Comparison of ENCODE assay signal across 8 mouse cellular contexts in the genomic region with DNA sequence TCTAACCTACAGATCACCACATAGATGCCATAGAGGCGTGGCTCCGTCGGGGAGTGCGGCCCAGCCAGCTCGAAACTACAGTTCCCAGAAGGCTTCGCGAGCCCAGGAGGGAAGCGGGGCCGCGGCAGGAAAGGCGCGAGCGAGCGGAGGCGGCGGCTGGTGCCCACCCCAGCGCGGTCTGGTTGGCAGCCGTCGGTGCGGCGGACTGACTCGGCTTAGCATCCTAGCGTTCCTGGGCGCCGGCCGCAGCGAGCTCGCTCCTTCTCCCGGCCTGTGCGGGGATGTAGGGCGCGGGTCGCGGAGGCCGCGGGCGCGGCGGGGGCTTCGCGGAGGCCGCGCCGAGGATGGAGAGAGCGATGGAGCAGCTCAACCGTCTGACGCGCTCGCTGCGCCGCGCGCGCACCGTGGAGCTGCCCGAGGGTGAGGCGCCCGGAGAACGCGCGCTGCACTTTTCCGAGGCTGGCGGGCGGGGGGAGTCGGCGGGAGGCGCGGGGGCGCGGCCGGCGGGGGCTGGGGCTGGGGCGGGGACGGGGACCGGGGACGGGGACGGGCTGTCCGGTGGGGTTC. TPM values are rescaled to one million over a fixed set of nuclear protein-coding genes. Genes with fewer than 3 reads are reported as not detected.
DNase-seq lines count a peak whose midpoint lies in the region; ATAC-seq lines count a peak whose summit lies in the region.

A gene (plus strand): TSS at position 99 of the 567 bp plus-strand sequence.

- ATAC-seq in inflammation-experienced regulatory T-cells, adult 6 months: peak; percentile 95

- H3K9me3 ChIP-seq in megakaryocyte, embryonic 14.5 days: no peaks in the 10 kb centered on the region

- peaks cover 30% of the 10 kb centered on the region for H3K4me1 ChIP-seq in megakaryocyte, embryonic 14.5 days

- intact Hi-C loops in gastrocnemius, postnatal 14 days (cut with DNase I; ENCODE audit: low total_unique reads): no loop called here

- H3K4me3 ChIP-seq in megakaryocyte, embryonic 14.5 days (replicated peaks): peak within 1 kb of the TSS; percentile 97

- peak; percentile 83 to 94 for DNase-seq in adrenal gland, adult (ENCODE audit: inconsistent age in 2 of 2, low spot score in 1 of 2)
- DNase-seq in embryo, embryonic 10.5 days (ENCODE audit: low spot score): peak; percentile 95
- peak; percentile 83 for DNase-seq in gastrocnemius, postnatal 14 days
- DNase-seq in left cerebral cortex, adult 9 months (ENCODE audit: low spot score in 2 of 2): peak; percentile 58 to 87
- peak; percentile 89 for DNase-seq in right cerebral cortex, adult 2 months (ENCODE audit: low spot score in 2 of 2)
- DNase-seq in urinary bladder, postnatal 10 days (ENCODE audit: low spot score): peak; percentile 57

- H3K36me3 ChIP-seq in megakaryocyte, embryonic 14.5 days (replicated peaks; ENCODE audit: low read length): peaks cover 5% of the 10 kb centered on the region

- H3K27me3 ChIP-seq in megakaryocyte, embryonic 14.5 days (replicated peaks): no peaks in the 10 kb centered on the region

RNA-seq across cellular contexts. Expression of the gene that starts here (rescaled TPM):
- total RNA-seq in gastrocnemius, postnatal 14 days (2021): 1 to 10 TPM; 4.5 to 4.9 TPM
- polyA plus RNA-seq in inflammation-experienced regulatory T-cells, adult 6 months (2017; shearing (Covaris generic)): 1 to 10 TPM; 6.9 to 8.8 (median 7.0) TPM
- 0.71 and 1.8 TPM in 2 replicates for polyA plus RNA-seq in megakaryocyte, embryonic 14.5 days (2012; ENCODE audit: insufficient read depth, low replicate concordance)

Comparison
In these comparisons a context has a peak if more than half of its experiments do, and no peak if none do; other contexts are left out.
1. Peak in every context shown above with its lines: DNase-seq, ATAC-seq and H3K4me3 ChIP-seq.